Mouse (Mus musculus): Measurements from ENCODE around the gene Actg1. TPM values are rescaled to one million over a fixed set of nuclear protein-coding genes. Genes with fewer than 3 reads are reported as not detected.

The Actg1 gene
- polyA plus RNA-seq, 1 experiment from 2014 or later: 2,296 TPM

GRCm38 (mm10) chr11:120377337-120377736 lies 29.0 kb upstream of the Actg1 start:
- no peak overlapping the region for H3K9ac ChIP-seq
- ATAC-seq (ENCODE audit: insufficient number of reproducible peaks, low FRiP score, low TSS enrichment, low read depth): no peak
- H3K4me3 ChIP-seq: peak overlapping the region; percentile 77
- no peaks in the 10 kb centered on the region for H3K9me3 ChIP-seq
- peak overlapping the region; percentile 90 for H3K4me2 ChIP-seq
- WGBS: 71% methylated on average over 10 of the region's 10 CpGs
- H3K36me3 ChIP-seq: peaks cover 72% of the 10 kb centered on the region
- H3K4me1 ChIP-seq: peaks cover 41% of the 10 kb centered on the region
- no peaks in the 10 kb centered on the region for H3K27me3 ChIP-seq
- H3K27ac ChIP-seq: no peak overlapping the region

GRCm38 (mm10) chr11:120376302-120377160 lies 28.2 kb upstream of the Actg1 start:
- Histone ChIP-seq H3K9ac (no peak overlapping the region), H3K4me2 (no peak overlapping the region), H3K27ac (no peak overlapping the region), H3K27me3 (no peaks in the 10 kb centered on the region), H3K36me3 (peaks cover 72% of the 10 kb centered on the region), H3K9me3 (no peaks in the 10 kb centered on the region), H3K4me1 (peaks cover 41% of the 10 kb centered on the region), H3K4me3 (no peak overlapping the region)
- ATAC-seq (ENCODE audit: insufficient number of reproducible peaks, low FRiP score, low TSS enrichment, low read depth): no peak
- WGBS: 87% methylated on average over 17 of the region's 17 CpGs

- no peaks in the 10 kb centered on the region for H3K9me3 ChIP-seq
- H3K9ac ChIP-seq: no peak overlapping the region
- H3K36me3 ChIP-seq: peaks cover 72% of the 10 kb centered on the region
- H3K27me3 ChIP-seq: no peaks in the 10 kb centered on the region
- H3K4me1 ChIP-seq: peaks cover 41% of the 10 kb centered on the region
- no peak overlapping the region for H3K4me3 ChIP-seq
- no peak overlapping the region for H3K27ac ChIP-seq
- no peak for ATAC-seq (ENCODE audit: insufficient number of reproducible peaks, low FRiP score, low TSS enrichment, low read depth)
- no peak overlapping the region for H3K4me2 ChIP-seq
- WGBS: 92% methylated on average over 10 of the region's 10 CpGs
Measured at GRCm38 (mm10) chr11:120375324-120375723, 27.0 kb upstream of the Actg1 start.

GRCm38 (mm10) chr11:120373820-120374586 lies 25.7 kb upstream of the Actg1 start:
- peak overlapping the region; percentile 71 for H3K27ac ChIP-seq

GRCm38 (mm10) chr11:120373025-120373424 lies 24.7 kb upstream of the Actg1 start:
- H3K27me3 ChIP-seq: no peaks in the 10 kb centered on the region
- H3K9me3 ChIP-seq: no peaks in the 10 kb centered on the region
- H3K9ac ChIP-seq: no peak overlapping the region
- H3K4me3 ChIP-seq: no peak overlapping the region
- 66% methylated on average over 13 of the region's 13 CpGs for WGBS
- no peak overlapping the region for H3K27ac ChIP-seq
- no peak overlapping the region for H3K4me2 ChIP-seq
- peaks cover 90% of the 10 kb centered on the region for H3K36me3 ChIP-seq
- ATAC-seq (ENCODE audit: insufficient number of reproducible peaks, low FRiP score, low TSS enrichment, low read depth): no peak
- peaks cover 41% of the 10 kb centered on the region for H3K4me1 ChIP-seq

More at GRCm38 (mm10) chr11:120373820-120374586, 25.7 kb upstream of the Actg1 start:
- H3K9ac ChIP-seq: no peak overlapping the region
- peaks cover 80% of the 10 kb centered on the region for H3K36me3 ChIP-seq
- H3K9me3 ChIP-seq: no peaks in the 10 kb centered on the region
- no peak overlapping the region for H3K4me3 ChIP-seq
- H3K4me2 ChIP-seq: no peak overlapping the region
- no peak for ATAC-seq (ENCODE audit: insufficient number of reproducible peaks, low FRiP score, low TSS enrichment, low read depth)
- WGBS: 78% methylated on average over 23 of the region's 23 CpGs
- peaks cover 46% of the 10 kb centered on the region for H3K4me1 ChIP-seq
- no peaks in the 10 kb centered on the region for H3K27me3 ChIP-seq

GRCm38 (mm10) chr11:120369656-120370055 lies 21.3 kb upstream of the Actg1 start:
- Histone ChIP-seq H3K4me1 (peaks cover 21% of the 10 kb centered on the region), H3K9me3 (no peaks in the 10 kb centered on the region), H3K36me3 (peaks cover 64% of the 10 kb centered on the region), H3K4me2 (no peak overlapping the region), H3K4me3 (no peak overlapping the region), H3K27ac (no peak overlapping the region), H3K9ac (no peak overlapping the region), H3K27me3 (no peaks in the 10 kb centered on the region)
- 33% methylated on average over 8 of the region's 8 CpGs for WGBS
- ATAC-seq (ENCODE audit: insufficient number of reproducible peaks, low FRiP score, low TSS enrichment, low read depth): no peak

- Histone ChIP-seq H3K36me3 (peaks cover 33% of the 10 kb centered on the region), H3K4me1 (peaks cover 9% of the 10 kb centered on the region), H3K4me2 (no peak overlapping the region), H3K27me3 (no peaks in the 10 kb centered on the region), H3K27ac (no peak overlapping the region), H3K9ac (no peak overlapping the region), H3K4me3 (no peak overlapping the region), H3K9me3 (no peaks in the 10 kb centered on the region)
- no peak for ATAC-seq (ENCODE audit: insufficient number of reproducible peaks, low FRiP score, low TSS enrichment, low read depth)
- WGBS: 36% methylated on average over 7 of the region's 7 CpGs
Measured at GRCm38 (mm10) chr11:120366443-120367027, 18.2 kb upstream of the Actg1 start.

- 82% methylated on average over 6 of the region's 6 CpGs for WGBS
- Histone ChIP-seq H3K27ac (no peak overlapping the region), H3K27me3 (no peaks in the 10 kb centered on the region), H3K9ac (no peak overlapping the region), H3K4me3 (no peak overlapping the region), H3K9me3 (no peaks in the 10 kb centered on the region), H3K36me3 (no peaks in the 10 kb centered on the region), H3K4me1 (peaks cover 35% of the 10 kb centered on the region), H3K4me2 (no peak overlapping the region)
- ATAC-seq (ENCODE audit: insufficient number of reproducible peaks, low FRiP score, low TSS enrichment, low read depth): no peak
Measured at GRCm38 (mm10) chr11:120362891-120363290, 14.5 kb upstream of the Actg1 start.

- Histone ChIP-seq H3K9me3 (no peaks in the 10 kb centered on the region), H3K9ac (no peak within 1 kb of the TSS), H3K27me3 (no peaks in the 10 kb centered on the region), H3K4me3 (no peak within 1 kb of the TSS), H3K36me3 (no peaks in the 10 kb centered on the region), H3K4me1 (peaks cover 49% of the 10 kb centered on the region), H3K27ac (no peak within 1 kb of the TSS), H3K4me2 (no peak within 1 kb of the TSS)
- ATAC-seq (ENCODE audit: insufficient number of reproducible peaks, low FRiP score, low TSS enrichment, low read depth): no peak
- 72% methylated on average over 10 of the region's 10 CpGs for WGBS
Measured at GRCm38 (mm10) chr11:120361295-120361694, 13.0 kb upstream of the Actg1 start, which contains the start of gene Fscn2. Gene Fscn2 (plus strand): TSS chr11:120361534.

GRCm38 (mm10) chr11:120360755-120361154 lies 12.4 kb upstream of the Actg1 start:
- H3K4me1 ChIP-seq: peaks cover 50% of the 10 kb centered on the region
- no peak overlapping the region for H3K4me2 ChIP-seq
- no peaks in the 10 kb centered on the region for H3K36me3 ChIP-seq
- H3K9ac ChIP-seq: no peak overlapping the region
- no peak for ATAC-seq (ENCODE audit: insufficient number of reproducible peaks, low FRiP score, low TSS enrichment, low read depth)
- no peaks in the 10 kb centered on the region for H3K27me3 ChIP-seq
- H3K27ac ChIP-seq: no peak overlapping the region
- H3K4me3 ChIP-seq: no peak overlapping the region
- 59% methylated on average over 5 of the region's 5 CpGs for WGBS
- H3K9me3 ChIP-seq: no peaks in the 10 kb centered on the region

GRCm38 (mm10) chr11:120360062-120360461 lies 11.7 kb upstream of the Actg1 start:
- no peak for ATAC-seq (ENCODE audit: insufficient number of reproducible peaks, low FRiP score, low TSS enrichment, low read depth)
- Histone ChIP-seq H3K27me3 (no peaks in the 10 kb centered on the region), H3K4me3 (no peak overlapping the region), H3K27ac (no peak overlapping the region), H3K4me2 (no peak overlapping the region), H3K9ac (no peak overlapping the region), H3K4me1 (peaks cover 55% of the 10 kb centered on the region), H3K9me3 (no peaks in the 10 kb centered on the region), H3K36me3 (no peaks in the 10 kb centered on the region)
- 41% methylated on average over 8 of the region's 8 CpGs for WGBS

- Histone ChIP-seq H3K4me1 (peaks cover 55% of the 10 kb centered on the region), H3K27me3 (no peaks in the 10 kb centered on the region), H3K4me2 (no peak overlapping the region), H3K4me3 (no peak overlapping the region), H3K36me3 (no peaks in the 10 kb centered on the region), H3K9me3 (no peaks in the 10 kb centered on the region), H3K9ac (no peak overlapping the region), H3K27ac (peak overlapping the region; percentile 82; the same call in 1 of the 2 replicates)
- 74% methylated on average over 6 of the region's 6 CpGs for WGBS
- no peak for ATAC-seq (ENCODE audit: insufficient number of reproducible peaks, low FRiP score, low TSS enrichment, low read depth)
Measured at GRCm38 (mm10) chr11:120359391-120359790, 11.0 kb upstream of the Actg1 start.

Measured in limb, embryonic 15.5 days (tissue).